Mouse (Mus musculus) lung, adult 10 weeks (tissue): ENCODE results near the gene Spata16. TPM values are rescaled to one million over a fixed set of nuclear protein-coding genes. Genes with fewer than 3 reads are reported as not detected.

Source experiments
- polyA plus RNA-seq: library from polyadenylated mRNA; stranded (reverse); fragments of 350-450 nt; fragmentation: Illumina TruSeq; extraction: RNeasy Lipid Tissue Mini Kit (QIAGEN cat#74804); gene quantifications from one replicate; pipeline ENCODE4 v1.2.3, GENCODE M21; 2014; ENCODE audit warnings: low read depth, low replicate concordance; ENCODE audit not compliant: insufficient read depth

Spata16 gene
- polyA plus RNA-seq, result not detected

DNA sequence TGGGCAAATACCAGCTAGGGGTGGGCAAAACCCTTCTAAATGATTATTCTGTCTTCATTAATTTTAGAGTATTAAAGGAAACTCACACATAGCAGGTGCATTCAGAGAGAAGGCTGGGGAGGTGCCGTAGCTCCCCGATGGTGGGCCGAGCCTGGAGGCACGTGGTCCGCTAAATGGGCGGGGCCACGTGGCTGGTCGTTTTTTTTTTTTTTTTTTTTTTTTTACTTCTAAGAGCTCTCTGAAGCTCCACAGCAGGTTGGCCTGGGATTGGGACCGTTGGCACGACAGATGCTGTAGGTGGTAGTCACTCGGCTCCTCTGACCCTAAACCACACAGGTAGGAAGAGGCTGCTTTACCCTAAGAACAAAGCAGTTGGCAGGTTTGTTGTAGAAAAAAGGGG lies at the start of gene Spata16:
TSS of gene Spata16 (plus strand) at position 219 of the 400 bp plus-strand sequence.

